Mouse (Mus musculus) MEL (cell line): Measurements from ENCODE around the gene Cnep1r1.

Experiments used
- CTCF ChIP-seq, 3 experiments: IDR thresholded peaks in 2 of 3; conservative IDR thresholded peaks in 1 of 3; 2 replicates each; pipeline ENCODE4 v1.5.1; 2011 to 2012; ENCODE audit warnings: low read length in 3 of 3, low read depth in 2 of 3, mild to moderate bottlenecking in 2 of 3, improper control_type of control experiment in 1 of 3, inconsistent platforms in 1 of 3, mixed read lengths in 1 of 3, moderate library complexity in 1 of 3; ENCODE audit not compliant: control insufficient read depth in 1 of 3, insufficient read depth in 1 of 3, poor library complexity in 1 of 3, severe bottlenecking in 1 of 3
- EP300 ChIP-seq, 2 experiments: IDR thresholded peaks; 2 replicates each; pipeline ENCODE4 v1.6.1; 2011; ENCODE audit warnings: improper control_type of control experiment in 2 of 2, low read length in 2 of 2, low read depth in 1 of 2, mild to moderate bottlenecking in 1 of 2
- MAX ChIP-seq: IDR thresholded peaks from 2 replicates; pipeline ENCODE4 v1.6.1; 2011; ENCODE audit warnings: low read length, improper control_type of control experiment
- MXI1 ChIP-seq: IDR thresholded peaks from 2 replicates; pipeline ENCODE4 v1.6.1; 2011; ENCODE audit warnings: mild to moderate bottlenecking, low read depth, low read length, improper control_type of control experiment

- TF ChIP-seq CTCF (IDR thresholded peaks at IDR 0.05 in 2 of 3, conservative IDR thresholded peaks at IDR 0.05 in 1 of 3; ENCODE audit: control insufficient read depth in 1 of 3, insufficient read depth in 1 of 3, low read depth in 2 of 3, low read length in 3 of 3, poor library complexity in 1 of 3, severe bottlenecking in 1 of 3) = no peak
- TF ChIP-seq MAX = no peak
- TF ChIP-seq EP300 (IDR thresholded peaks at IDR 0.05; ENCODE audit: low read depth in 1 of 2, low read length in 2 of 2) = no peak
- TF ChIP-seq MXI1 = no peak
These were observed 36.4 kb upstream of the Cnep1r1 start for GRCm38 (mm10) chr8:88082183-88082582.
